Mouse (Mus musculus) embryonic facial prominence, embryonic 15.5 days (tissue): ENCODE results near the gene Fam53b. TPM values are rescaled to one million over a fixed set of nuclear protein-coding genes. Genes with fewer than 3 reads are reported as not detected.

Source experiments
- ATAC-seq: fragments of 200-750 bp; cut with Nextera tagmentation; 2 replicates; pipeline ENCODE4 v1.8.0; 2017; ENCODE audit warnings: low read depth, moderate TSS enrichment; ENCODE audit not compliant: insufficient number of reproducible peaks, low FRiP score, low TSS enrichment
- H3K27ac ChIP-seq: fragments of 300-500 bp; sonication (generic); replicated peaks from 2 replicates; pipeline ENCODE4 v1.5.1; 2015; ENCODE audit warnings: mild to moderate bottlenecking, inconsistent platforms
- H3K27me3 ChIP-seq: fragments of 300-500 bp; sonication (generic); 2 replicates; pipeline ENCODE4 v1.6.1; 2015; ENCODE audit warnings: inconsistent platforms
- H3K36me3 ChIP-seq: fragments of 300-500 bp; sonication (generic); 2 replicates; pipeline ENCODE4 v1.6.1; 2015; ENCODE audit warnings: mild to moderate bottlenecking, inconsistent platforms
- H3K4me1 ChIP-seq: fragments of 300-500 bp; sonication (generic); 2 replicates; pipeline ENCODE4 v1.6.1; 2015; ENCODE audit warnings: inconsistent platforms
- H3K4me2 ChIP-seq: fragments of 300-500 bp; sonication (generic); replicated peaks from 2 replicates; pipeline ENCODE4 v1.6.1; 2015; ENCODE audit warnings: mild to moderate bottlenecking, inconsistent platforms
- H3K4me3 ChIP-seq: fragments of 300-500 bp; sonication (generic); replicated peaks from 2 replicates; pipeline ENCODE4 v1.5.1; 2015; ENCODE audit warnings: mild to moderate bottlenecking, inconsistent platforms
- H3K9ac ChIP-seq: fragments of 300-500 bp; sonication (generic); 2 replicates; pipeline ENCODE4 v1.6.1; 2015; ENCODE audit warnings: inconsistent platforms
- H3K9me3 ChIP-seq: fragments of 300-500 bp; sonication (generic); replicated peaks from 2 replicates; pipeline ENCODE4 v1.6.1; 2016; ENCODE audit warnings: inconsistent platforms
- WGBS: fragments of 180-500 bp; shearing (Covaris S2); methylation state at CpG from one replicate; pipeline ENCODE4 v1.1.7; 2015; 5-methylcytosine and 5-hydroxymethylcytosine counted together
- polyA plus RNA-seq: library from polyadenylated mRNA; unstranded; fragments of >200 nt; fragmentation: Nextera tagmentation; extraction: Ambion mirVana; gene quantifications from 2 replicates; pipeline ENCODE4 v1.2.1, GENCODE M21; 2015

Fam53b gene
- polyA plus RNA-seq, 1 experiment from 2014 or later, result 22.5 TPM

DNA sequence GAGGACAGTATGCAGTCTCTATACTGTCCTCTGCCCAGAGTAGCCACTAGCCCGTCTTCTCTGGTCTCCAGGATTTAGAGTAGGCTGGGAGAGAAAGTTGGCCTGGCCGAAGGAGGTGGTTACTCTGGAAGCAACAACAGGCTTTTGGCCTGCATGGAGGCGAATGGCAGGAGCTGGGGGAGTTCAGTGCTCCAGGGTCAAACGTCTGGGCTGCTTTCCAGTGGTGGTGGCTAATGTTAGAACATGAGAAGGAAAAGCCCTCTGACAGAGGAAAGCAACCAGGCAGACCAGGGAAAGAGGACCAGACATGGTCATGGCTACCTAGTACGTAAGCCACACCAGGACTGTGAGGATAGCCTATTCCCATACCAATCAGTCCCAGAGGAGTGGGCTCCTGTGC is 38.4 kb downstream of the Fam53b start:
- Histone ChIP-seq H3K9ac (no peak overlapping the region), H3K4me1 (peaks cover 38% of the 10 kb centered on the region), H3K27me3 (no peaks in the 10 kb centered on the region), H3K9me3 (no peaks in the 10 kb centered on the region), H3K4me3 (no peak overlapping the region), H3K36me3 (peaks cover 19% of the 10 kb centered on the region), H3K27ac (no peak overlapping the region), H3K4me2 (no peak overlapping the region)
- no peak for ATAC-seq
- 81% methylated on average over 5 of the region's 5 CpGs for WGBS

DNA sequence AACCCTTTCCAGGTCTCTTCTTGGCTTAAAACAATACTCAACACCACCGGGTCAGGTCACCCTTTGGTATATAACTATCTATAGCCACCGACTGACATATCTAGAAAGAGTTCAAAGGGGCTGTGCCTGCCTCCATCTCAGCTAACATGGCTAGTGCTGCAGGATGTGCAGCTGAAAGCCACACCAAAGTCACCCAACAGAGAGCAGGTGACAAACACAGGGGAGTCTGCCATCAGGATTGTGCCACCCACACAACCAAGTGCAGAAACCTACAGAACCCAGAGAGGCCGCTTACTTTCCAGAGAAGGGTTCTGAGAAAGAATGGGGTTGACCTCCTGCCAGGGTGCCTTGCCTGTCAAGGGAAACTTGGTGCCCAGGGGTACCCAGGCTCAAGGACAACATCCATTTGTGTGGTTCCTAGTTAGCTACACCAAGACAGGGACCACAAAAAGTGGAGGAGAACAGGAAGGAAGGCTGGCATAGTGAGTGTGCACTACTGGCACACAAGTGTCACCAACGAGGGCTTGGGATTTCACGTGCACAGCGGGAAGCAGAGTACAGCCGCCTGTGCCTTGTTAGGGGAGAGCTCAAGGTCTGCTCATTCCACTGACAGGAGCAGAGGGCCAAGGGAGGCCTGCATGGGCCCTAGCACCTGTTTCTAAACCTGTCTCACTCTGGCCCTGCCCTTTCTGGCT is 40.5 kb downstream of the Fam53b start:
- no peak overlapping the region for H3K4me2 ChIP-seq
- 89% methylated on average over 7 of the region's 7 CpGs for WGBS
- H3K27me3 ChIP-seq, result no peaks in the 10 kb centered on the region
- H3K27ac ChIP-seq, result no peak overlapping the region
- H3K4me3 ChIP-seq, result no peak overlapping the region
- no peak for ATAC-seq
- H3K4me1 ChIP-seq, result peaks cover 49% of the 10 kb centered on the region
- peaks cover 12% of the 10 kb centered on the region for H3K36me3 ChIP-seq
- no peak overlapping the region for H3K9ac ChIP-seq
- no peaks in the 10 kb centered on the region for H3K9me3 ChIP-seq

DNA sequence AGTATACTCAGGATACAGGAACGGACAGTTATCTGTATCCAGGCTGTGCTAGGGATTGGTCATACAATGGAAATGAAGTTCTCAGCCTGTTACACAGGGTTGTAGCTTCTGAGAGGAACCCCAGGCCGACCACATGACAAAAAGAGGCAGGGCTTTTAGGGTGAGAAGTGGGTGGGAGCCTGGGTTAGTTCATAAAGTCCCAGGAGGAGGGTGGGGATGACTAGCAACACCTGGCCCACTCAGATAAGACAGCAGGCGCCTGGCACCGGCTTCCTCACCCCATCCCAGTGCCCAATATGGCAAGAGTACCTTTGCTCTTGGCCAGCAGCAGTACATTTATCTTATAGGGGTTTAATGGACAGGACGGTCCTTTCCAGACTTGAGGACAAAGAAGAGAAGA is 41.2 kb downstream of the Fam53b start:
- Histone ChIP-seq H3K4me1 (peaks cover 56% of the 10 kb centered on the region), H3K36me3 (peaks cover 9% of the 10 kb centered on the region; the same call in 1 of the 2 replicates), H3K4me2 (no peak overlapping the region), H3K4me3 (no peak overlapping the region), H3K9me3 (no peaks in the 10 kb centered on the region), H3K27me3 (no peaks in the 10 kb centered on the region), H3K27ac (no peak overlapping the region), H3K9ac (no peak overlapping the region)
- no peak for ATAC-seq
- WGBS, result 90% methylated on average over 5 of the region's 5 CpGs

DNA sequence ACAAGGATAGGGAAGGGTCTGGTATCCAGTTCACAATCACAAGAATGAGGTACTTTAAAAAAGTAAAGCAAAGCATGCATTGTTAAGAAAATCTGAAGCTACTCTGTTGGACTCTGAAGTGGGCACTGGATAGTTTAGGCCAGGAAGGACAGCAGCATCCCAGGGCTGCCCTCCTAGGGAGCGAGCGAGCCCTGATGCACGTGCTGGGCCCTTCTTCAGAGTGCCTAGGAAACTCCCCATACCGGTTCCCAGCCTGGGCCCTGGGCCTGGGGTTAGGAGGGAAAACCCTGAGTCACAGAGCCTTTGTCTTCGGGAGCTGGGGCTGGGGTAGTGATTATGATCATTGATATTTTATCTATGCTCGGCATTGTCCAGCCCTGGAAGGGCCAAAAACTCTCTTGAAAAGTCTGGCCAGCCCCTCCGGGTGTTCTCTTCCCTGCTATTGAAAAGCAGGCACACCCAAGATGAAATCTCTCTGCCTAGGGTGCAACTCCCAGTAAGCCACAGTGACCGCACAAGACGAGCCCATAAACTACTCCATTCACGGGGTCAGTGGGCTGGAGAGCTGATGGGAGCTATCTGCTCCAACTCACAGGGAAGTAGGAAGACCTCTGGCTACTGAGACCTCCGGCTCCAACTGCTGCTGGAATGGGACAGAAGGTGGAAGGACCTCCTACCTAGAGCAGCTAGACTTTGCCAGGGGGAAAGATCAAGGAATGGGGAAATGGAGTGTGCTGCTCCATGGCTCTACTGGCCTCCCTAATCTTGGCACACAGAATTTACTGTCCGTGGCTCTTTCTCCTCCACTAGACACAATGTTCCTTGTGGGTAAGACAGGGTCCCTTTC is 45.0 kb downstream of the Fam53b start:
- no peak overlapping the region for H3K4me2 ChIP-seq
- H3K27me3 ChIP-seq, result no peaks in the 10 kb centered on the region
- ATAC-seq, result no peak
- WGBS, result 74% methylated on average over 12 of the region's 12 CpGs
- peaks cover 6% of the 10 kb centered on the region; the same call in 1 of the 2 replicates for H3K36me3 ChIP-seq
- H3K4me3 ChIP-seq, result no peak overlapping the region
- H3K9ac ChIP-seq, result no peak overlapping the region
- H3K4me1 ChIP-seq, result peaks cover 53% of the 10 kb centered on the region
- no peak overlapping the region for H3K27ac ChIP-seq
- H3K9me3 ChIP-seq, result no peaks in the 10 kb centered on the region

DNA sequence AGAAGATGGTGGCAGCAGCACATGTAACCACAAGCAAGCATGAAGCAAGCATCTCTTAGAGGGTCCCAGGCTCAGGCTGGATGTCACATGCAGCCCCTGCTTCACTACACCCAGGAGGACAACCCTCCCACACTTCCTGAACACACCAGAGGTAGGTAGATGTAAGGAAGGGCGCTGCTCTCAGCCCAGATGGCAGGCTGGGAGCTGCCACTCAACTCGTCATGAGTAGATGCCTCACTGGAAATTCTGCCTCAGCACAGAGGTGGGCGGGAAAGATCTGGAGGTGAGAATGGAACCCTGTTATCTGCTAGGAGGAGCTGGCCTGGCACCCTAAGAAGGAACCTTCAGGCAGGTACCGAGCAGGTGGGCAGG is 45.7 kb downstream of the Fam53b start:
- Histone ChIP-seq H3K27ac (no peak overlapping the region), H3K4me3 (no peak overlapping the region)
- ATAC-seq, result no peak

DNA sequence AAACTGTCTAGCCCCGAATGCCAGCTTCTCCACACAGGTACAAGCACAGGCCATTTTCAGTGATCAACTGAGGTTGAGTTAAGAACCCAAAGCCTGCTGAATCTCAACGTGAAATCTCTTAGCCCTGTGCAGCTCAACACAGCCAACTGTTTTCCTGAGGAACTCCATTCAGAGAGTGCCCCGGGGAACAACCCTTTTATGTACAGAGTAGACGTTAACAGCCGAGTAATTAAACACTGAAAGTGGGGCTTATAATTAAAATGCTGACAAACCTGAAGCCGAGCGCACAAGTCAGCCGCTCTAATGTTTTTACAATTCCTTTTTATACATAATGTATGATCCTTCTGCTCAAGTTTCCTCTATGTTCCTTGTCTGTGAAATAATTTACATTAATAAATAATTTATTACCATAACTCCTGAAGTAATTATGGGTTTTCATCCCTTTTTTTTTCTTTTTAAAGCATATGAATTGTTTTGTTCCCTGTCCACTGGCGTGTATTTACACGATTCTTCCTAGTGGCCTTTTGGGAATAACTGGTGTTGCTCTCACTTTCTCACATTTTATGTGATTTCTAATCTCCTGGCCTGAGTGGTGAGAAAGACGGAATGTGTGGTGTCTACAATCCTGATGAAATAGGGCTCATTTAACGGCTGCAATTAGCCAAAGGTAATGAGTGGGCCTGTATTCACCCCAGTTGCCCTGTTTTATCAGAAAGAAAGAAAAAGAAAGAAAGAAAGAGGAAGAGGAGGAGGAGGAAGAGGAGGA is 46.3 kb downstream of the Fam53b start:
- H3K36me3 ChIP-seq, result peaks cover 6% of the 10 kb centered on the region; the same call in 1 of the 2 replicates
- H3K27me3 ChIP-seq, result no peaks in the 10 kb centered on the region
- no peak overlapping the region for H3K4me2 ChIP-seq
- no peak for ATAC-seq
- H3K9me3 ChIP-seq, result no peaks in the 10 kb centered on the region
- WGBS, result 38% methylated on average over 12 of the region's 12 CpGs
- H3K27ac ChIP-seq, result peak overlapping the region; percentile 67; the same call in 1 of the 2 replicates
- H3K9ac ChIP-seq, result no peak overlapping the region
- peaks cover 45% of the 10 kb centered on the region for H3K4me1 ChIP-seq
- H3K4me3 ChIP-seq, result no peak overlapping the region

More for the DNA sequence above, 45.7 kb downstream of the Fam53b start:
- Histone ChIP-seq H3K27me3 (no peaks in the 10 kb centered on the region), H3K9ac (no peak overlapping the region), H3K36me3 (peaks cover 6% of the 10 kb centered on the region; the same call in 1 of the 2 replicates), H3K4me2 (no peak overlapping the region), H3K4me1 (peaks cover 46% of the 10 kb centered on the region), H3K9me3 (no peaks in the 10 kb centered on the region)
- WGBS, result 82% methylated on average over 4 of the region's 4 CpGs

DNA sequence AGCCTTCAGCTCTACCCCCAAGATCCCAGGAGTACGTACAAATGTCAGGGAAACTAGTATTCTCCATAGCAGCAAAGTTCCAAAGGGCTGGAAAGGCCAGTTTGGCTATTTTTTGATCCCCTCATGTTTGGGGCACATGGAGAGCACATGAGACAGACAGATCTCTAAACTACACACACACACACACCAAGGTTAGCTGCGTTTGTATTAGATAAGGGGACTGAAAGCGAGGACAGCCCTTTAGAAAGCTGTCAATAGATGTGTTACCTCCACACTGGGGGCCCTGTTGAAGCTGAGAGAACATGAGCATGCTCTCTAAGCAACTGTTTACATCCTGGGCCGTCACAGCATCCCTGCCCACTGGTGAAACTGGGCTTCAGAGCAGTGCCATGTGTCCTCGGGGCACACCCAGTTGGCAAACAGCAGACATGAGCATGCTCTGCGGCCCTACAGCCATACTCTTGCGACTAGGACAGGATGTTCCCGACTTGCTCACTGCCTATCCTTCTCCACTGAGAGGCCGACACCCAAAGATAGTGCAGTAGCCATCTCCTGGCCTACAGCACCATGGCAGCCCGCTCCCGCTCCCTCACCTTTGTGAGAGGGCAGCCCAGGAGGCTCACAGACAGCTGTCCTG is 47.3 kb downstream of the Fam53b start:
- H3K4me2 ChIP-seq, result no peak overlapping the region
- no peak for ATAC-seq
- H3K36me3 ChIP-seq, result peaks cover 6% of the 10 kb centered on the region; the same call in 1 of the 2 replicates
- H3K27me3 ChIP-seq, result no peaks in the 10 kb centered on the region
- 61% methylated on average over 11 of the region's 11 CpGs for WGBS
- peak overlapping the region; percentile 67; the same call in 1 of the 2 replicates for H3K27ac ChIP-seq
- H3K4me3 ChIP-seq, result no peak overlapping the region
- H3K9ac ChIP-seq, result no peak overlapping the region
- H3K9me3 ChIP-seq, result no peaks in the 10 kb centered on the region
- H3K4me1 ChIP-seq, result peaks cover 40% of the 10 kb centered on the region

DNA sequence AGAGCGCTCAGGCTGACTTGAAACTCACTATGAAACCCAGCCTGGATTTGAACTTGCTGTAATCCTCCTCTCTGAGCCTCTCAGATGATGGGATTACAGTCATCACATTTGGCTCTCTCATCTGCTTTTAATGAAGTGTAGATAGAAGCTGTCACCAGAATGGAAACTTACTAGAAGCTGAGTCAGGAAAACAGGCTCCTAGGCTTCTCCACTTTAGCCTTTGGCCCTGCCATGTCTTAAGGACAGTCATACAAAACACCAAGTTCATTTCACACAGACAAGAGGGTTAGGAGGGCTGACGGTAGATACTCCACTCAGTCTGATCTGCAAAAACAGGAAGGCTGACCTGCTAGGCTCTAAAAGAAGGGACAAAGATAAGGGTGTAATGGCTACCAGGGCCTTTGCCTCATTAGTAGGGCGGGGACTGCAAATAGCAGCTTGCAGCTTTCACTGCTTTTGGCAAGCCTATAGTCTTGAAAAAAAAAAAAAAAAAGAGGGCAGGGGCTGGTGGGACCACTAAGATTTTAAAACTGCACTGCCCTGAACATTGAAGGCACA is 48.0 kb downstream of the Fam53b start:
- Histone ChIP-seq H3K9ac (no peak overlapping the region), H3K4me3 (no peak overlapping the region), H3K4me2 (no peak overlapping the region), H3K27me3 (no peaks in the 10 kb centered on the region), H3K9me3 (no peaks in the 10 kb centered on the region), H3K4me1 (peaks cover 40% of the 10 kb centered on the region), H3K36me3 (peaks cover 6% of the 10 kb centered on the region; the same call in 1 of the 2 replicates), H3K27ac (0 out of 2 replicates have a peak overlapping the region, but pooled peaks have one; percentile 67)
- ATAC-seq, result no peak
- 80% methylated on average over 3 of the region's 3 CpGs for WGBS

DNA sequence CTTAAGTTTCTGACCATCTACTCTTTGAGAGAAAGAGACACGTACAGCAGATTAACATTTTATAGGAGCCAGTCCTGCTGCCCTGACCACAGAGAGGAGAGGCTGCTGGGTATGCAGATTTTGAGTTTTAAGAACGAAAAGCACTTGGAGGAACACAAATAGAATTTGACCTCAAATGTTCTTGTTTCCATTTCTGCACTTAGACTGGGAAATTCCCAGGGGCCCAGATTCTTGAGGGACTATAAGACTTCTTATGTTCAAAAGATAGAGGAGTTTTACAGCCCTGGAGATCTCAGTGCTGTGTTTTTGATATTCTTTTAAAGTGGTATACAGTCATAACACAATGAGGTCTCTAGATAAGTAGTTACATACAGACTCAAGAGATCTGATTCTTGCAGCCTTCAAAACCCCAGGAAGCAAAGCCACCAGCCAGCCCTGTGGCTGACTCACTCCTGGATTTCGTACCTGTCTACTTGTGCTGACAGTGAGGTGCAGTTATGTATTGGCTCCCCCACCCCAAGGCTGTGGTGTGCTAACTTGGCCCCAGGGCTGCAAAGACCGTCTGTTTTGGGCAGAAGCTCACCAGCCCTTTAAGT is 48.7 kb downstream of the Fam53b start:
- Histone ChIP-seq H3K27ac (no peak overlapping the region), H3K9ac (no peak overlapping the region), H3K27me3 (no peaks in the 10 kb centered on the region), H3K4me1 (peaks cover 40% of the 10 kb centered on the region), H3K36me3 (peaks cover 10% of the 10 kb centered on the region; the same call in 1 of the 2 replicates), H3K4me2 (no peak overlapping the region), H3K4me3 (no peak overlapping the region), H3K9me3 (no peaks in the 10 kb centered on the region)
- 68% methylated on average over 4 of the region's 4 CpGs for WGBS
- ATAC-seq, result no peak

DNA sequence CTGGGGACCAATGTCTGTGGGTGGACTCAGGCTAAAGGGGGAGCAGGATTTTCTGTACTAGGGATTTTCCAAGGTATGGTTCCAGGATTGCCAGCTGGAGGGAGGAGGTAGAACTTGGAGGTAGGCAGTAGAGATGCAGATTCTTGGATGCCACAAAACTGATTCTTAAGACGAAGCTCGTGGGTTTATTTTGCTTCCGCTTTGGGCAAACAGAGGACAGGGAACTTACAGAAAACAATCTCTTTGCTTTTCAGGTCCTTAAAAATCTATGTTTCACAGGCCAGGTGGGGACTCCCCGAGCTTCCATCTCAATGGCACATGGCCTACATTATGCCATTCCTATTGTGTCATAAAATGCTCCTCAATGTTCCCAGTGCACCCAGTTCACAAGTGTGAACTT is 49.4 kb downstream of the Fam53b start:
- H3K27me3 ChIP-seq, result no peaks in the 10 kb centered on the region
- H3K4me2 ChIP-seq, result no peak overlapping the region
- H3K27ac ChIP-seq, result no peak overlapping the region
- H3K4me1 ChIP-seq, result peaks cover 35% of the 10 kb centered on the region
- H3K36me3 ChIP-seq, result peaks cover 17% of the 10 kb centered on the region
- ATAC-seq, result no peak
- WGBS, result 96% methylated on average over 4 of the region's 4 CpGs
- H3K4me3 ChIP-seq, result no peak overlapping the region
- no peaks in the 10 kb centered on the region for H3K9me3 ChIP-seq
- H3K9ac ChIP-seq, result no peak overlapping the region
